Mouse (Mus musculus): ENCODE measurements at regions not wholly inside any gene's neighbourhood (a gene's known extent, or its start where the extent isn't known, plus 50 kb on each side); places are given as distances from the start of the nearest gene placed in this dataset.

DNA sequence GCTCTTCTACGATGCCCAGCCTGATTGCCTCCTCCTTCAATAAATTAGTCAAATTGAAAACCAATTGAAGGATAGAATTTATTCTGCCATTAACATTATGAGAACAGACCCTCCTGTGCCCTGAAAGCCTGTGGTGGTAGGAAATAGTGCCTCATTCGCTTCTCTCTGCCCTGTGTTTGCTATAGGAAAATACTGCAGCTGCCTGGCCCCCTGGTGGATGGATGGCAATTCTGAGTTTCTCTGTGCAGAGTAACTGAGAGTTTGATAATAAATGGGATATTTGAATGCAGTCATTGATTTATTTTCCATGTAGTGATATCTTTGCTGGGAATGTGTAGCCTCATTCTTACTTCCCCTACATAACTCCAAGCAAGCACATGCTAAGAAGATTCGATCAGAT, 85.4 kb upstream of the Calcoco1 start:
- no peak for TF ChIP-seq HCFC1 (IDR thresholded peaks at IDR 0.05; ENCODE audit: borderline replicate concordance, insufficient read depth, low read length)
- TF ChIP-seq CHD2 (IDR thresholded peaks at IDR 0.05; ENCODE audit: low read depth, low read length) = no peak
- no peak for TF ChIP-seq ZNF384 (IDR thresholded peaks at IDR 0.05; ENCODE audit: low read depth, low read length)
